Mouse (Mus musculus): ENCODE data around the gene Kctd8. TPM values are rescaled to one million over a fixed set of nuclear protein-coding genes. Genes with fewer than 3 reads are reported as not detected.
"Not testable (repeated sequence)": the region's sequence is repeated elsewhere in the genome, so short reads cannot be mapped to it uniquely, and the experiment has no call there.

The Kctd8 gene
- polyA plus RNA-seq, 1 experiment from 2014 or later = 2.1 TPM

DNA sequence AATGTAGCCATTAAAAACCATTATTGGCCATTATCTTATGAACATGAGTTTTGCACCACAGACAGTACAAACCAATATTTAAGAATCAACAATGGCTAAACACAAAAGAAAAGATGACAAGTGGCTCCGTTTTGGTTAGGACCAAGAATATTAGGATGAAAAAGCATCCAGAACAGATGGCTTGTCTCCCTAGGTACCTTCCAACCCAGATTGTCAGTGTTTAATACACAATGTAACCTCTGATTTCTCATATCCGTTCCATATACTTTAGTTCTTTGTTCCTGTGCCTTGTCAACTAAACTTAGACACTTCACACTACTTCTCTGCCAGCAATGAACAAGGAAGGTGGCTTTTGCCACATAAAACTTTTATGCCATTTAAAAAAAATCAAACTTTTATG is 89.1 kb downstream of the Kctd8 start:
- H3K4me1 ChIP-seq = no peaks in the 10 kb centered on the region
- H3K36me3 ChIP-seq = no peaks in the 10 kb centered on the region
- 83% methylated on average over 2 of the region's 2 CpGs for WGBS
- no peak for DNase-seq (ENCODE audit: low spot score)
- no peaks in the 10 kb centered on the region for H3K27me3 ChIP-seq (ENCODE audit: low read depth, poor library complexity, severe bottlenecking)
- H3K4me3 ChIP-seq = no peak overlapping the region
- no peak overlapping the region for H3K27ac ChIP-seq
- no peaks in the 10 kb centered on the region for H3K9me3 ChIP-seq (replicated peaks)

DNA sequence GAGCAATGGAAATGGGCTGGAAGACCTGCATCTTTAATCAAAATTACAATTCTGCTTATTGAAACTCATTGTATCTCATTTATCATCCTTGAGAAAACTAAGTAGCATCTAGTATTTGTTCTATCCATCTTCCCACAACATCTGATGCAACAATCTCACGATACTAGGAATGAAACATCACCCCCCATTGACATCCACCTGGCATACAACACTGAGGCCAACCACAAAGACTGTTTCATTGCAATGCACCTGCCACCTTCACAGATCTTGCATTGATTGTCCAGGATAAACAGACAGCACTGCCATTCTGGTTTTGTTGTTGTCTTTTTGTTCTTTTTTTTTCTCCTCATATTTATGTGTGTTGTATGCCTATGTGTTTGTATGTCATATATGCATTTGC is 99.5 kb downstream of the Kctd8 start:
- Histone ChIP-seq H3K36me3 (no peaks in the 10 kb centered on the region), H3K4me1 (no peaks in the 10 kb centered on the region), H3K9me3 (replicated peaks) (no peaks in the 10 kb centered on the region), H3K4me3 (no peak overlapping the region), H3K27me3 (ENCODE audit: low read depth, poor library complexity, severe bottlenecking) (no peaks in the 10 kb centered on the region), H3K27ac (no peak overlapping the region)
- no peak for DNase-seq (ENCODE audit: low spot score)
- 82% methylated on average over 1 of the region's 1 CpGs for WGBS

GRCm38 (mm10) chr5:69233560-69233959 is 107.9 kb downstream of the Kctd8 start:
- no peaks in the 10 kb centered on the region for H3K36me3 ChIP-seq
- H3K9me3 ChIP-seq (replicated peaks) = no peaks in the 10 kb centered on the region
- no peaks in the 10 kb centered on the region for H3K4me1 ChIP-seq
- H3K4me3 ChIP-seq = no peak overlapping the region
- WGBS = 80% methylated on average over 4 of the region's 4 CpGs
- H3K27me3 ChIP-seq (ENCODE audit: low read depth, poor library complexity, severe bottlenecking) = no peaks in the 10 kb centered on the region
- no peak overlapping the region for H3K27ac ChIP-seq
- DNase-seq (ENCODE audit: low spot score) = no peak

DNA sequence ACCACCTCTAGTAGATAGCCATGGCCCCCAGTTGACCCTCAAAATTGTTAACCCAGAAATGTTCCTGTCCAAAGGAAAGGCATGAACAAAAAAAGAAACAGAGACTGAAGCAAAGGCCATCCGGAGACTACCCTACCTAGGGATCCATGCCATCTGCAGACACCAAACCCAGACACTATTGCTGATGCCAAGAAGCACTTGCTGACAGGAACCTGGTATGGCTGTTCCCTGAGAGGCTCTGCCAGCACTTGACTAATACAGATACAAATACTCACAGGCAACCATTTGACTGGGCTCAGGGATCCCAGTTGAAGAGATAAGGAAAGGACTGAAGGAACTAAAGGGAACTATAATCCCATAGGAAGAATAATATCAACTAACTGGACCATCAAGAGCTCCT is 109.8 kb downstream of the Kctd8 start:
- DNase-seq (ENCODE audit: low spot score); H3K9me3 ChIP-seq (replicated peaks); H3K4me1 ChIP-seq; H3K36me3 ChIP-seq; H3K27me3 ChIP-seq (ENCODE audit: low read depth, poor library complexity, severe bottlenecking); H3K27ac ChIP-seq; H3K4me3 ChIP-seq: not testable (repeated sequence)
- 96% methylated on average over 1 of the region's 1 CpGs for WGBS

DNA sequence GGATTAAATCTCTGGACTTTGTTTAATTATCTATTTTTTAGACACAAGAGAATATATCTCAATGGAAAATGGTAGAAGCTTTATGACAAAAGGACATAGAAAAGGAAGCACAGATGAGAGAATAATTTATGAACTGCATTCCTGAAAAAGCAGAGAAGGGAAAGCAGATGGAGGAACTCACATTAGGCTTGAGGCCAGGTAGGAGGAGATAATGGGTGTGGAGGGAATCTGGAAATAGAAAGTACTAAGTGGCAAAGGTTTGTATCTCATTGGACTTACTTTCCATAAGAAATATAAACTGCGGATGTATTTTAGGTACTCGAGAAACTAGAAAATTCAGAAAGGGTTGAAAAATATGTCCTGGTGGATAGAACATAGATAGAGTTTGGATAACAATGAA is 114.3 kb downstream of the Kctd8 start:
- no peaks in the 10 kb centered on the region for H3K9me3 ChIP-seq (replicated peaks)
- H3K27me3 ChIP-seq (ENCODE audit: low read depth, poor library complexity, severe bottlenecking) = no peaks in the 10 kb centered on the region
- WGBS = 96% methylated on average over 2 of the region's 2 CpGs
- H3K36me3 ChIP-seq = no peaks in the 10 kb centered on the region
- H3K4me1 ChIP-seq = no peaks in the 10 kb centered on the region
- no peak overlapping the region for H3K4me3 ChIP-seq
- DNase-seq (ENCODE audit: low spot score) = no peak
- H3K27ac ChIP-seq = no peak overlapping the region

GRCm38 (mm10) chr5:69222608-69223007 is 118.9 kb downstream of the Kctd8 start:
- H3K27ac ChIP-seq = no peak overlapping the region
- H3K9me3 ChIP-seq (replicated peaks) = no peaks in the 10 kb centered on the region
- H3K27me3 ChIP-seq (ENCODE audit: low read depth, poor library complexity, severe bottlenecking) = no peaks in the 10 kb centered on the region
- no peaks in the 10 kb centered on the region for H3K4me1 ChIP-seq
- no peak overlapping the region for H3K4me3 ChIP-seq
- whole genome bisulfite sequencing = 96% methylated on average over 1 of the region's 1 CpGs
- DNase-seq (ENCODE audit: low spot score) = no peak
- no peaks in the 10 kb centered on the region for H3K36me3 ChIP-seq

DNA sequence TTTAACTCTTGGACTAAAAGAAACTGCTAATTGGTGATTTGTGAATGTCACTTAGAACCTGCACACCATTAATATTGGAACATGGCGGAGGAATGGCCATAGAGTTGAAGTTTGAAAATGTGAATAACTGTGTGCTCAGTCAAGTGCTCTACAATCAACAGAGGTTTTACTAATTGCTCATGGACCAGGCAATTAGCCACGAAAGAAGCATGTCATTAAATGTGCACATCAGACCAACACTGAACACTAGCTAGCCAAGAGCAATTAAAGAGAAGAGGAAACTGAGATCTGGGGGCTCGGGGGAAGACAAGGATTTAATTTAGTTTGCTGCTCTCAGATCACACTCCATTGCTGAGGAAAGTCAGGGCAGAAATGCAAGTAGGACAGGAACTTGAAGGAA is 126.3 kb downstream of the Kctd8 start:
- Histone ChIP-seq H3K36me3 (no peaks in the 10 kb centered on the region), H3K4me3 (no peak overlapping the region), H3K27me3 (ENCODE audit: low read depth, poor library complexity, severe bottlenecking) (no peaks in the 10 kb centered on the region), H3K27ac (no peak overlapping the region), H3K4me1 (no peaks in the 10 kb centered on the region), H3K9me3 (replicated peaks) (no peaks in the 10 kb centered on the region)
- 71% methylated on average over 3 of the region's 3 CpGs for WGBS
- no peak for DNase-seq (ENCODE audit: low spot score)

DNA sequence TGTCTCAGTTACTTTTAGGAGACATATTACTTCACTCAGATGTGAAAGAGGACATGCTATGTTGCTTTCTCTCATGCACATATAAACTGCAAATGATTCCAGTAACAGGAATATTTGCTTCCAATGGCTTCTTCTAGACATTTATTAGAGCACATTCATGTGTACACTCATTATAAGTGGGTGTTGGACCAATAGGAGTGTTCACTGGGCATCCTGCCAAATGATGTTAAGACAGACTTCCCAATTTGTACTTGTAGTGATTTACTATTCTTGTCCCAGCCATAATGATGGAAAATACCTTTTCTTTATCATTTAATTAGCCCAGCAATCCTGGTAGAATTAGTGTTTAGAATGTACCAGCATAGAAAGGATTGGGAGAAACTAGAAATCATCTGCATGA is 132.1 kb downstream of the Kctd8 start:
- DNase-seq (ENCODE audit: low spot score) = no peak
- no peak overlapping the region for H3K27ac ChIP-seq
- no peaks in the 10 kb centered on the region for H3K36me3 ChIP-seq
- no peaks in the 10 kb centered on the region for H3K4me1 ChIP-seq
- no peaks in the 10 kb centered on the region for H3K27me3 ChIP-seq (ENCODE audit: low read depth, poor library complexity, severe bottlenecking)
- H3K9me3 ChIP-seq (replicated peaks) = no peaks in the 10 kb centered on the region
- H3K4me3 ChIP-seq = no peak overlapping the region

DNA sequence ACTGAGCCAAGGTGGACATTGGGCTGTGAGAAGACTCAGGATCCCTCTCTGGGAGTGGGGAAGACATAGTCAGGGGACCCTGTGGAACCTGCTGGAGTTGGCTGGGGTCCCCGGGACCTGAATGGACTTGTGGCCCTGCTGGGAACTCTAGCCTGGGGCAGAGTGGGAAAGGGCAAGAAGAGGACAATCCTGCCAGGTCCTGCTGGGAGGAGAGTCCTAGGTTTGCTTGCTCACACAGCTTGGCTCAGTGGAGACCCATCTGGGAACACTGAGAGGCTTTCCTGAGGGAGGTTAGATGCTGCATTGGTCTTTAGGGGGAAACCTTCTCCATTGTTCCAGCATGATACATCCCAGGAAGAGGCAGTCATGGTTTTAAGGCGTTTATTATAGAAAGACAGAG is 133.8 kb downstream of the Kctd8 start:
- no peaks in the 10 kb centered on the region for H3K4me1 ChIP-seq
- H3K27me3 ChIP-seq (ENCODE audit: low read depth, poor library complexity, severe bottlenecking) = no peaks in the 10 kb centered on the region
- WGBS = 83% methylated on average over 2 of the region's 2 CpGs
- H3K9me3 ChIP-seq (replicated peaks) = no peaks in the 10 kb centered on the region
- H3K27ac ChIP-seq = no peak overlapping the region
- H3K36me3 ChIP-seq = no peaks in the 10 kb centered on the region
- no peak for DNase-seq (ENCODE audit: low spot score)
- no peak overlapping the region for H3K4me3 ChIP-seq

- Histone ChIP-seq H3K4me1 (no peaks in the 10 kb centered on the region), H3K9me3 (replicated peaks) (no peaks in the 10 kb centered on the region), H3K27ac (no peak overlapping the region), H3K27me3 (ENCODE audit: low read depth, poor library complexity, severe bottlenecking) (no peaks in the 10 kb centered on the region), H3K4me3 (no peak overlapping the region), H3K36me3 (no peaks in the 10 kb centered on the region)
- no peak for DNase-seq (ENCODE audit: low spot score)
- WGBS = 88% methylated on average over 4 of the region's 4 CpGs
Observed at GRCm38 (mm10) chr5:69159897-69160509, 181.5 kb downstream of the Kctd8 start.

DNA sequence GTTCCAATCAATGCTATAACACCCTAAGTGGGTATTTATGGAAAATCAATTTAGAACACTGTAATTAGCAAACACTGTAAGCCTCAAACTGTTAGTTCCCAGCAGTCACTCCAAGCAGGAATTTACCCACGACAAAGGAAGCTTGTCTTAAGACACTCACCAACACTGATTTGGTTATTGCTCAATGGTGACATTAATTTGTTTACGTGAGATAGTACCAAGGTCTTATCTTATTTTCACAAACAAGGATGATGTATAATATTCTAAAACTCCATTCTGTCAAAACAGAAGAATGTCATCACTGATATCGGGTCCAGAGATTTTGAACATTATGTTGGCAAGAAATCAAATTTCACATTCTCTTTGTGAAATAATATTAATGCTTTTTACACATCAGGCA is 185.0 kb downstream of the Kctd8 start:
- Histone ChIP-seq H3K4me1 (no peaks in the 10 kb centered on the region), H3K27me3 (ENCODE audit: low read depth, poor library complexity, severe bottlenecking) (no peaks in the 10 kb centered on the region), H3K4me3 (no peak overlapping the region), H3K27ac (no peak overlapping the region), H3K36me3 (no peaks in the 10 kb centered on the region), H3K9me3 (replicated peaks) (no peaks in the 10 kb centered on the region)
- WGBS = 91% methylated on average over 3 of the region's 3 CpGs
- DNase-seq (ENCODE audit: low spot score) = no peak

DNA sequence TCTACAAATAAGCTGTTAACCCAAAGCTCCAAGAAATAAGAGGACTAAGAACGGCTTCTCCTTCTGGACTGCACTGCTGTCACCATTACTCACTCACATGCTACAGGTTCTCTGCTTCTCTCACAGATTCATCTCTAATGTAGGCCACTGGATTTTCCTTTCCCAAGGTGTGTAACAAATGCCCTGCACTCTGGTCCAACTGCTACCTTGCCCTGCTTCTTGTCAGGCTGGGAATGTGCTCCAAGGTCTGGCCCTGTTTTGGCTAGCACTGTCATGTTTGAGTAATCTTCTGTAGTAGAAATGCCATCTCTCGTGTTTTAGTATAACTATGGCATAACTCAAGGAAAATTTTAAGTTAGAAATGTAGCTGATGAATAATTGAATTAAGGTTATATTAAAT is 195.7 kb downstream of the Kctd8 start:
- Histone ChIP-seq H3K4me3 (no peak overlapping the region), H3K27ac (no peak overlapping the region), H3K4me1 (no peaks in the 10 kb centered on the region), H3K27me3 (ENCODE audit: low read depth, poor library complexity, severe bottlenecking) (no peaks in the 10 kb centered on the region), H3K36me3 (no peaks in the 10 kb centered on the region), H3K9me3 (replicated peaks) (no peaks in the 10 kb centered on the region)
- 89% methylated on average over 2 of the region's 2 CpGs for WGBS
- no peak for DNase-seq (ENCODE audit: low spot score)

GRCm38 (mm10) chr5:69141082-69141481 is 200.4 kb downstream of the Kctd8 start:
- no peak overlapping the region for H3K27ac ChIP-seq
- H3K4me1 ChIP-seq = no peaks in the 10 kb centered on the region
- 89% methylated on average over 4 of the region's 4 CpGs for WGBS
- no peak overlapping the region for H3K4me3 ChIP-seq
- no peaks in the 10 kb centered on the region for H3K9me3 ChIP-seq (replicated peaks)
- no peak for DNase-seq (ENCODE audit: low spot score)
- H3K36me3 ChIP-seq = no peaks in the 10 kb centered on the region
- H3K27me3 ChIP-seq (ENCODE audit: low read depth, poor library complexity, severe bottlenecking) = no peaks in the 10 kb centered on the region

DNA sequence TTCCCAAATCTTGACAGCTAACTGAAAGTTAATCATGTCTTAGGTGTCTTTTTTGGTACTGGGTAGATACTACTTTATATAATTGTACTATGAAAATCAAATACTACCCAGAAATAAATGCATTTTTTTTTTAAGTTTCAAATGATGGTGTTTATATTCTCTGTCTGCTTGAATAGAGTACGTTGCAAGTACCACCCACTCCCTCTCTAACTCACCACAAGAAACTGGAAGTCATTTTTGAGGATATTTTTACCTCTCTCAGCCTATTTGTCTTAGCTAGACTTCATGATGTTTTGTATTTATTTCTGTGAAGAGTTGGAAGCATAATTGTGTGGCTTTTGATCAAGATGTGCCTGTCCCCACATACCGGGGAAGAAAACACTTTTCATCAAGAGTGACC is 232.8 kb downstream of the Kctd8 start:
- no peaks in the 10 kb centered on the region for H3K27me3 ChIP-seq (ENCODE audit: low read depth, poor library complexity, severe bottlenecking)
- no peak overlapping the region for H3K27ac ChIP-seq
- WGBS = 80% methylated on average over 2 of the region's 2 CpGs
- no peaks in the 10 kb centered on the region for H3K9me3 ChIP-seq (replicated peaks)
- H3K4me3 ChIP-seq = no peak overlapping the region
- no peaks in the 10 kb centered on the region for H3K36me3 ChIP-seq
- H3K4me1 ChIP-seq = no peaks in the 10 kb centered on the region
- DNase-seq (ENCODE audit: low spot score) = no peak
